Mouse (Mus musculus) spleen, adult 2 months (tissue): ENCODE measurements at regions not wholly inside any gene's neighbourhood (a gene's known extent, or its start where the extent isn't known, plus 50 kb on each side); places are given as distances from the start of the nearest gene placed in this dataset.

Experiments
- CTCF ChIP-seq: fragments of 200-500 bp; IDR thresholded peaks from 2 replicates; pipeline ENCODE4 v1.5.1; 2011; ENCODE audit warnings: mild to moderate bottlenecking, inconsistent platforms; ENCODE audit not compliant: insufficient read depth, insufficient read length, insufficient replicate concordance; ENCODE audit errors: extremely low read depth
- POLR2A ChIP-seq: fragments of 200-500 bp; IDR thresholded peaks from 2 replicates; pipeline ENCODE4 v1.6.1; 2011; ENCODE audit warnings: low read depth, low read length, inconsistent platforms

DNA sequence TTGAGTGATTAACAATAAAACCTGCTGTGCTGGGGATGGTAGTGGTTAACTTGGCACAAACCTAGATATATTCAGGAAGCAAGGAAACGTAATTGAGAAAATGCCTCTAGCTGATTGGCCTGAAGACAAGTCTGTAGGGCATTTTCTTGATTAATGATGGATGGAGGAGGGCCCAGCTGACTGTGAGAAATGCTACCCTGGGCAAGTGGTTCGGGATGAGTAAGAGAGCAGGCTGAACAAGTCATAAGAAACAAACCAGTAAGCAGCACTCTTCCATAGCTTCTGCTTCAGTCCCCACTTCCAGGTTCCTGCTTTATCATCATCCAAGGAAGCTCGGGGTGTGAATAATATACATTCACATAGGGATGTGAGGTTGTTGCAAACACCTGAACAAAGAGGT is 262.6 kb downstream of the Bckdhb start:
- TF ChIP-seq CTCF (no peak), POLR2A (no peak)
